Mouse (Mus musculus): ENCODE measurements around the gene Scaf1. TPM values are rescaled to one million over a fixed set of nuclear protein-coding genes. Genes with fewer than 3 reads are reported as not detected.

Scaf1 gene
- total and polyA plus RNA-seq, 3 experiments, result 17.7 to 81.5 (median 34.4) TPM

- peak; percentile 32; the same call in 1 of the 2 replicates for TF ChIP-seq ZC3H11A (IDR thresholded peaks at IDR 0.05; ENCODE audit: low read depth, low read length)
Measured at GRCm38 (mm10) chr7:45037720-45038361, 21.7 kb upstream of the Scaf1 start (continued).

DNA sequence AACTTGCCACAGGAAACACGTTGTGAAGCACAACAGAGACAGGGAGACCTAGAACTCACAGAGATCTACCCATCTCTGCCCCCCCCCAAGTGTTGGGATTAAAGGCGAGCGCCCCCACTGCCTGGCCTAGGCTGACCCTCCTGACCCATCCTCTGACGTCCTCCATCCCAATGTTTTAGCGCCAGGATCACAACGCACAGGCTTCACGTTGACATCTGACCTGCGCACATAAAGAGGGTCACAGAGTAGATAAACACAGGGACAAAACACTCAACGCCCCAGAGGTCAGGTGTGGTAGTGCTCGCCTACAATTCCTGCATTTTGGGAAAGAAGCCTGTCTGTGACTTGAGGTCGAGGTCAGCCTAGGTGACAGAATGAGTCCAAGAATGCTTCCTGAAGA is 20.5 kb upstream of the Scaf1 start:
- no peaks in the 10 kb centered on the region for H3K9me3 ChIP-seq (replicated peaks; ENCODE audit: insufficient read depth, low read length)
- no peak overlapping the region for H3K27ac ChIP-seq (ENCODE audit: control insufficient read depth, low read depth, low read length)
- no peaks in the 10 kb centered on the region for H3K4me1 ChIP-seq (ENCODE audit: control insufficient read depth in 1 of 2, insufficient read depth in 2 of 2, low read length in 2 of 2)
- DNase-seq (ENCODE audit: low read depth, low spot score), result no peak
- no peak for TF ChIP-seq MAFK (IDR thresholded peaks at IDR 0.05; ENCODE audit: borderline replicate concordance, low read depth, low read length)
- TF ChIP-seq GABPA (IDR thresholded peaks at IDR 0.05; ENCODE audit: low read depth, low read length), result no peak
- TF ChIP-seq CHD1 (IDR thresholded peaks at IDR 0.05; ENCODE audit: low read depth, low read length), result no peak
- TF ChIP-seq TCF12 (IDR thresholded peaks at IDR 0.05; ENCODE audit: low read depth, low read length), result no peak
- no peak for TF ChIP-seq MAX (IDR thresholded peaks at IDR 0.05; ENCODE audit: low read length)
- no peak for TF ChIP-seq HCFC1 (IDR thresholded peaks at IDR 0.05; ENCODE audit: low read depth, low read length)
- TF ChIP-seq SIN3A (IDR thresholded peaks at IDR 0.05; ENCODE audit: low read length), result no peak
- no peak for TF ChIP-seq ELF1 (IDR thresholded peaks at IDR 0.05; ENCODE audit: low read depth, low read length)
- TF ChIP-seq ZMIZ1 (IDR thresholded peaks at IDR 0.05; ENCODE audit: low read depth, low read length), result no peak
- no peak for TF ChIP-seq POLR2A (IDR thresholded peaks at IDR 0.05; ENCODE audit: control insufficient read depth in 1 of 2, insufficient read depth in 1 of 2, low read depth in 1 of 2, low read length in 2 of 2, poor library complexity in 1 of 2)
- no peak for TF ChIP-seq BHLHE40 (IDR thresholded peaks at IDR 0.05; ENCODE audit: borderline replicate concordance, low read depth, low read length)
- TF ChIP-seq EP300 (IDR thresholded peaks at IDR 0.05; ENCODE audit: low read depth in 1 of 2, low read length in 2 of 2), result no peak
- peaks cover 0 to 5% of the 10 kb centered on the region in 2 experiments; a peak in 2 of 4 replicates for H3K36me3 ChIP-seq (ENCODE audit: control insufficient read depth in 1 of 2, insufficient read depth in 2 of 2, low read length in 2 of 2)
- no peak overlapping the region for H3K4me3 ChIP-seq (ENCODE audit: control insufficient read depth in 1 of 2, insufficient read depth in 1 of 2, low read depth in 2 of 2, low read length in 2 of 2)
- no peaks in the 10 kb centered on the region for H3K27me3 ChIP-seq (ENCODE audit: control insufficient read depth in 1 of 2, insufficient read depth in 2 of 2, low read length in 2 of 2)
- no peaks in the 10 kb centered on the region for H3K79me2 ChIP-seq (ENCODE audit: control insufficient read depth, insufficient read depth, low read length, poor library complexity)
- H3K9ac ChIP-seq (ENCODE audit: control insufficient read depth, low read depth, low read length, poor library complexity, severe bottlenecking), result no peak overlapping the region

- H3K27ac ChIP-seq (ENCODE audit: control insufficient read depth, low read depth, low read length), result no peak overlapping the region
- no peaks in the 10 kb centered on the region for H3K4me1 ChIP-seq (ENCODE audit: control insufficient read depth in 1 of 2, insufficient read depth in 2 of 2, low read length in 2 of 2)
- H3K27me3 ChIP-seq (ENCODE audit: control insufficient read depth in 1 of 2, insufficient read depth in 2 of 2, low read length in 2 of 2), result no peaks in the 10 kb centered on the region
- no peak overlapping the region for H3K9ac ChIP-seq (ENCODE audit: control insufficient read depth, low read depth, low read length, poor library complexity, severe bottlenecking)
- TF ChIP-seq HCFC1 (IDR thresholded peaks at IDR 0.05; ENCODE audit: low read depth, low read length) (0 out of 2 replicates have a peak, but pooled peaks have one; percentile 11), JUND (IDR thresholded peaks at IDR 0.05; ENCODE audit: low read depth, low read length) (no peak)
- peak; percentile 24 for DNase-seq (ENCODE audit: low read depth, low spot score)
- no peak overlapping the region for H3K4me3 ChIP-seq (ENCODE audit: control insufficient read depth in 1 of 2, insufficient read depth in 1 of 2, low read depth in 2 of 2, low read length in 2 of 2)
- no peaks in the 10 kb centered on the region for H3K79me2 ChIP-seq (ENCODE audit: control insufficient read depth, insufficient read depth, low read length, poor library complexity)
- no peaks in the 10 kb centered on the region for H3K9me3 ChIP-seq (replicated peaks; ENCODE audit: insufficient read depth, low read length)
- H3K36me3 ChIP-seq (ENCODE audit: control insufficient read depth in 1 of 2, insufficient read depth in 2 of 2, low read length in 2 of 2), result peaks cover 0 to 5% of the 10 kb centered on the region in 2 experiments; a peak in 2 of 4 replicates
Measured at GRCm38 (mm10) chr7:45035631-45036030, 19.5 kb upstream of the Scaf1 start.

Data from MEL (cell line).